Mouse (Mus musculus): ENCODE data around the gene Nfe2l1. TPM values are rescaled to one million over a fixed set of nuclear protein-coding genes. Genes with fewer than 3 reads are reported as not detected.

Nfe2l1 gene
- total and polyA plus RNA-seq, 3 experiments, result 37.5 to 66.5 (median 47.0) TPM

- peaks cover 14 to 18% of the 10 kb centered on the region in 2 experiments; a peak in 3 of 4 replicates for H3K4me1 ChIP-seq (ENCODE audit: control insufficient read depth in 1 of 2, insufficient read depth in 2 of 2, low read length in 2 of 2)
- peaks cover 10% of the 10 kb centered on the region for H3K79me2 ChIP-seq (ENCODE audit: control insufficient read depth, insufficient read depth, low read length, poor library complexity)
- H3K27ac ChIP-seq (ENCODE audit: control insufficient read depth, low read depth, low read length), result no peak overlapping the region
- no peaks in the 10 kb centered on the region for H3K9me3 ChIP-seq (replicated peaks; ENCODE audit: insufficient read depth, low read length)
- H3K36me3 ChIP-seq (ENCODE audit: control insufficient read depth in 1 of 2, insufficient read depth in 2 of 2, low read length in 2 of 2), result peaks cover 14 to 45% of the 10 kb centered on the region in 2 experiments
- H3K4me3 ChIP-seq (ENCODE audit: control insufficient read depth in 1 of 2, insufficient read depth in 1 of 2, low read depth in 2 of 2, low read length in 2 of 2), result no peak overlapping the region
- no peak for TF ChIP-seq CTCF (IDR thresholded peaks at IDR 0.05 in 2 of 3, conservative IDR thresholded peaks at IDR 0.05 in 1 of 3; ENCODE audit: control insufficient read depth in 1 of 3, insufficient read depth in 1 of 3, low read depth in 2 of 3, low read length in 3 of 3, poor library complexity in 1 of 3, severe bottlenecking in 1 of 3)
- TF ChIP-seq UBTF (IDR thresholded peaks at IDR 0.05; ENCODE audit: borderline replicate concordance, insufficient read depth, low read depth, low read length), result no peak
- TF ChIP-seq NELFE (IDR thresholded peaks at IDR 0.05; ENCODE audit: low read depth, low read length), result no peak
- no peak for TF ChIP-seq MYB (IDR thresholded peaks at IDR 0.05; ENCODE audit: low read depth, low read length)
- no peak for TF ChIP-seq USF1 (IDR thresholded peaks at IDR 0.05; ENCODE audit: low read depth, low read length)
- no peak for TF ChIP-seq GABPA (IDR thresholded peaks at IDR 0.05; ENCODE audit: low read depth, low read length)
- no peak for TF ChIP-seq POLR2AphosphoS2 (IDR thresholded peaks at IDR 0.05; ENCODE audit: low read length)
- TF ChIP-seq MXI1 (IDR thresholded peaks at IDR 0.05; ENCODE audit: low read depth, low read length), result no peak
- no peak for TF ChIP-seq ZC3H11A (IDR thresholded peaks at IDR 0.05; ENCODE audit: low read depth, low read length)
- TF ChIP-seq ZNF384 (IDR thresholded peaks at IDR 0.05; ENCODE audit: low read depth, low read length), result no peak
- no peak for TF ChIP-seq RAD21 (IDR thresholded peaks at IDR 0.05; ENCODE audit: low read depth, low read length)
- no peak for TF ChIP-seq TBP (IDR thresholded peaks at IDR 0.05; ENCODE audit: low read depth, low read length)
- TF ChIP-seq JUND (IDR thresholded peaks at IDR 0.05; ENCODE audit: low read depth, low read length), result no peak
- TF ChIP-seq CHD1 (IDR thresholded peaks at IDR 0.05; ENCODE audit: low read depth, low read length), result no peak
- TF ChIP-seq CHD2 (IDR thresholded peaks at IDR 0.05; ENCODE audit: low read length), result no peak
- TF ChIP-seq MEF2A (IDR thresholded peaks at IDR 0.05; ENCODE audit: extremely low read depth, insufficient replicate concordance, low read depth, low read length, poor library complexity, severe bottlenecking), result no peak
- TF ChIP-seq KAT2A (conservative IDR thresholded peaks at IDR 0.05; ENCODE audit: low read depth, low read length), result no peak
- TF ChIP-seq USF2 (IDR thresholded peaks at IDR 0.05; ENCODE audit: borderline replicate concordance in 1 of 2, insufficient read depth in 1 of 2, low read depth in 1 of 2, low read length in 2 of 2), result no peak
- no peak for TF ChIP-seq MAFK (IDR thresholded peaks at IDR 0.05; ENCODE audit: borderline replicate concordance, low read depth, low read length)
- TF ChIP-seq POLR2A (IDR thresholded peaks at IDR 0.05; ENCODE audit: control insufficient read depth in 1 of 2, insufficient read depth in 1 of 2, low read depth in 1 of 2, low read length in 2 of 2, poor library complexity in 1 of 2), result no peak
- DNase-seq (ENCODE audit: low read depth, low spot score), result no peak
- no peaks in the 10 kb centered on the region for H3K27me3 ChIP-seq (ENCODE audit: control insufficient read depth in 1 of 2, insufficient read depth in 2 of 2, low read length in 2 of 2)
- no peak overlapping the region for H3K9ac ChIP-seq (ENCODE audit: control insufficient read depth, low read depth, low read length, poor library complexity, severe bottlenecking)
Observed at GRCm38 (mm10) chr11:96818128-96818710, 11.5 kb downstream of the Nfe2l1 start.

- DNase-seq (ENCODE audit: low read depth, low spot score), result no peak
- Histone ChIP-seq H3K36me3 (ENCODE audit: control insufficient read depth in 1 of 2, insufficient read depth in 2 of 2, low read length in 2 of 2) (peaks cover 5 to 41% of the 10 kb centered on the region in 2 experiments), H3K27me3 (ENCODE audit: control insufficient read depth in 1 of 2, insufficient read depth in 2 of 2, low read length in 2 of 2) (no peaks in the 10 kb centered on the region), H3K79me2 (ENCODE audit: control insufficient read depth, insufficient read depth, low read length, poor library complexity) (peaks cover under 1% of the 10 kb centered on the region; the same call in 1 of the 2 replicates), H3K4me1 (ENCODE audit: control insufficient read depth in 1 of 2, insufficient read depth in 2 of 2, low read length in 2 of 2) (peaks cover 4 to 6% of the 10 kb centered on the region in 2 experiments; a peak in 2 of 4 replicates), H3K27ac (ENCODE audit: control insufficient read depth, low read depth, low read length) (no peak overlapping the region), H3K4me3 (ENCODE audit: control insufficient read depth in 1 of 2, insufficient read depth in 1 of 2, low read depth in 2 of 2, low read length in 2 of 2) (no peak overlapping the region), H3K9me3 (replicated peaks; ENCODE audit: insufficient read depth, low read length) (no peaks in the 10 kb centered on the region), H3K9ac (ENCODE audit: control insufficient read depth, low read depth, low read length, poor library complexity, severe bottlenecking) (no peak overlapping the region)
- TF ChIP-seq JUND (IDR thresholded peaks at IDR 0.05; ENCODE audit: low read depth, low read length) (no peak), USF2 (IDR thresholded peaks at IDR 0.05; ENCODE audit: borderline replicate concordance in 1 of 2, insufficient read depth in 1 of 2, low read depth in 1 of 2, low read length in 2 of 2) (no peak)
Observed at GRCm38 (mm10) chr11:96816979-96817378, 12.8 kb downstream of the Nfe2l1 start.

All from MEL (cell line).